Mouse (Mus musculus) neural tube, embryonic 11.5 days (tissue): ENCODE measurements at regions not wholly inside any gene's neighbourhood (a gene's known extent, or its start where the extent isn't known, plus 50 kb on each side); places are given as distances from the start of the nearest gene placed in this dataset.

Experiments
- ATAC-seq: fragments of 200-750 bp; cut with Nextera tagmentation; 2 replicates; pipeline ENCODE4 v1.8.0; 2017; ENCODE audit warnings: moderate number of reproducible peaks, mild to moderate bottlenecking, moderate TSS enrichment, moderate library complexity; ENCODE audit not compliant: insufficient read depth, low FRiP score, low TSS enrichment
- DNase-seq: peaks from one replicate; pipeline ENCODE4 v3.0.0-alpha.2; 2015; ENCODE audit warnings: low spot score
- H3K27ac ChIP-seq: fragments of 300-500 bp; sonication (generic); 2 replicates; pipeline ENCODE4 v1.5.1; 2014; ENCODE audit warnings: low read depth, mild to moderate bottlenecking, low read length
- H3K27me3 ChIP-seq: fragments of 300-500 bp; sonication (generic); 2 replicates; pipeline ENCODE4 v1.6.1; 2014; ENCODE audit warnings: mild to moderate bottlenecking, low read length, mixed read lengths; ENCODE audit not compliant: control insufficient read depth, insufficient read depth
- H3K36me3 ChIP-seq: fragments of 300-500 bp; sonication (generic); 2 replicates; pipeline ENCODE4 v1.6.1; 2014; ENCODE audit warnings: mild to moderate bottlenecking, low read length, moderate library complexity, mixed read lengths; ENCODE audit not compliant: control insufficient read depth, insufficient read depth
- H3K4me1 ChIP-seq: fragments of 300-500 bp; sonication (generic); 2 replicates; pipeline ENCODE4 v1.6.1; 2014; ENCODE audit warnings: low read length, mixed read lengths; ENCODE audit not compliant: control insufficient read depth, insufficient read depth
- H3K4me2 ChIP-seq: fragments of 300-500 bp; sonication (generic); 2 replicates; pipeline ENCODE4 v1.6.1; 2014; ENCODE audit warnings: low read depth, mild to moderate bottlenecking, moderate library complexity
- H3K4me3 ChIP-seq: fragments of 300-500 bp; sonication (generic); 2 replicates; pipeline ENCODE4 v1.5.1; 2014; ENCODE audit warnings: low read depth, low read length
- H3K9ac ChIP-seq: fragments of 300-500 bp; sonication (generic); 2 replicates; pipeline ENCODE4 v1.6.1; 2014; ENCODE audit warnings: mild to moderate bottlenecking, low read length
- H3K9me3 ChIP-seq: fragments of 300-500 bp; sonication (generic); 2 replicates; pipeline ENCODE4 v1.6.1; 2016; ENCODE audit warnings: low read length; ENCODE audit not compliant: control insufficient read depth
- WGBS: fragments of 180-500 bp; shearing (Covaris S2); extraction: QIAGEN DNeasy Blood & Tissue Kit; methylation state at CpG from one replicate; pipeline ENCODE4 v1.1.7; 2014; 5-methylcytosine and 5-hydroxymethylcytosine counted together

GRCm38 (mm10) chr9:46795446-46795845 lies 203.1 kb upstream of the Gm4791 start:
- 78% methylated on average over 11 of the region's 11 CpGs for WGBS
- Histone ChIP-seq H3K27ac (no peak overlapping the region), H3K9ac (no peak overlapping the region), H3K4me3 (no peak overlapping the region), H3K36me3 (no peaks in the 10 kb centered on the region), H3K27me3 (no peaks in the 10 kb centered on the region), H3K9me3 (no peaks in the 10 kb centered on the region), H3K4me2 (no peak overlapping the region), H3K4me1 (no peaks in the 10 kb centered on the region)
- no peak for DNase-seq
- no peak for ATAC-seq

GRCm38 (mm10) chr9:46789036-46789435 lies 209.5 kb upstream of the Gm4791 start:
- Histone ChIP-seq H3K9ac (no peak overlapping the region), H3K4me1 (no peaks in the 10 kb centered on the region), H3K27me3 (no peaks in the 10 kb centered on the region), H3K4me3 (no peak overlapping the region), H3K9me3 (no peaks in the 10 kb centered on the region), H3K36me3 (no peaks in the 10 kb centered on the region), H3K27ac (no peak overlapping the region), H3K4me2 (no peak overlapping the region)
- WGBS, result 80% methylated on average over 10 of the region's 10 CpGs
- no peak for DNase-seq
- no peak for ATAC-seq

- no peak overlapping the region for H3K27ac ChIP-seq
- no peak for ATAC-seq
- WGBS, result 89% methylated on average over 5 of the region's 5 CpGs
These were observed 210.1 kb upstream of the Gm4791 start for GRCm38 (mm10) chr9:46788456-46788855.

GRCm38 (mm10) chr9:46784355-46784975 lies 214.1 kb upstream of the Gm4791 start:
- H3K4me1 ChIP-seq, result no peaks in the 10 kb centered on the region
- 88% methylated on average over 17 of the region's 17 CpGs for WGBS
- no peak overlapping the region for H3K4me3 ChIP-seq
- no peaks in the 10 kb centered on the region for H3K36me3 ChIP-seq
- H3K4me2 ChIP-seq, result no peak overlapping the region
- no peaks in the 10 kb centered on the region for H3K9me3 ChIP-seq
- no peak overlapping the region for H3K9ac ChIP-seq
- H3K27ac ChIP-seq, result no peak overlapping the region
- no peaks in the 10 kb centered on the region for H3K27me3 ChIP-seq
- ATAC-seq, result no peak
- DNase-seq, result no peak

More at GRCm38 (mm10) chr9:46788456-46788855, 210.1 kb upstream of the Gm4791 start:
- H3K27me3 ChIP-seq, result no peaks in the 10 kb centered on the region
- H3K4me2 ChIP-seq, result no peak overlapping the region
- H3K36me3 ChIP-seq, result no peaks in the 10 kb centered on the region
- H3K4me1 ChIP-seq, result no peaks in the 10 kb centered on the region
- no peak for DNase-seq
- no peak overlapping the region for H3K9ac ChIP-seq
- H3K4me3 ChIP-seq, result no peak overlapping the region
- H3K9me3 ChIP-seq, result no peaks in the 10 kb centered on the region

GRCm38 (mm10) chr9:46783597-46784354 lies 214.8 kb upstream of the Gm4791 start:
- H3K9me3 ChIP-seq, result no peaks in the 10 kb centered on the region
- H3K4me2 ChIP-seq, result no peak overlapping the region
- H3K36me3 ChIP-seq, result no peaks in the 10 kb centered on the region
- no peak overlapping the region for H3K4me3 ChIP-seq
- H3K4me1 ChIP-seq, result no peaks in the 10 kb centered on the region
- H3K27me3 ChIP-seq, result no peaks in the 10 kb centered on the region
- 87% methylated on average over 12 of the region's 12 CpGs for WGBS
- ATAC-seq (no peak), DNase-seq (no peak)
- H3K27ac ChIP-seq, result no peak overlapping the region
- no peak overlapping the region for H3K9ac ChIP-seq

- Histone ChIP-seq H3K9me3 (no peaks in the 10 kb centered on the region), H3K9ac (no peak overlapping the region), H3K4me2 (no peak overlapping the region), H3K4me1 (no peaks in the 10 kb centered on the region), H3K36me3 (no peaks in the 10 kb centered on the region), H3K27me3 (no peaks in the 10 kb centered on the region), H3K27ac (no peak overlapping the region), H3K4me3 (no peak overlapping the region)
- DNase-seq (no peak), ATAC-seq (no peak)
- WGBS, result 76% methylated on average over 8 of the region's 8 CpGs
These were observed 216.9 kb upstream of the Gm4791 start for GRCm38 (mm10) chr9:46781681-46782080.

GRCm38 (mm10) chr9:46778769-46779168 lies 219.8 kb upstream of the Gm4791 start:
- Histone ChIP-seq H3K4me3 (no peak overlapping the region), H3K27ac (no peak overlapping the region), H3K9ac (no peak overlapping the region), H3K36me3 (no peaks in the 10 kb centered on the region), H3K9me3 (no peaks in the 10 kb centered on the region), H3K27me3 (no peaks in the 10 kb centered on the region), H3K4me2 (no peak overlapping the region), H3K4me1 (no peaks in the 10 kb centered on the region)
- 87% methylated on average over 6 of the region's 6 CpGs for WGBS
- DNase-seq (no peak), ATAC-seq (no peak)

- no peaks in the 10 kb centered on the region for H3K9me3 ChIP-seq
- H3K4me2 ChIP-seq, result no peak overlapping the region
- WGBS, result 67% methylated on average over 2 of the region's 2 CpGs
- no peak for DNase-seq
- no peaks in the 10 kb centered on the region for H3K27me3 ChIP-seq
- H3K9ac ChIP-seq, result no peak overlapping the region
- H3K4me3 ChIP-seq, result no peak overlapping the region
- no peaks in the 10 kb centered on the region for H3K36me3 ChIP-seq
- H3K27ac ChIP-seq, result no peak overlapping the region
- no peak for ATAC-seq
- H3K4me1 ChIP-seq, result no peaks in the 10 kb centered on the region
These were observed 223.7 kb upstream of the Gm4791 start for GRCm38 (mm10) chr9:46774821-46775220.

- ATAC-seq, result no peak
- H3K27ac ChIP-seq, result no peak overlapping the region
- no peak for DNase-seq
- H3K27me3 ChIP-seq, result no peaks in the 10 kb centered on the region
- no peaks in the 10 kb centered on the region for H3K9me3 ChIP-seq
- WGBS, result 77% methylated on average over 4 of the region's 4 CpGs
- no peak overlapping the region for H3K9ac ChIP-seq
- no peak overlapping the region for H3K4me2 ChIP-seq
- H3K36me3 ChIP-seq, result no peaks in the 10 kb centered on the region
- H3K4me1 ChIP-seq, result no peaks in the 10 kb centered on the region
- H3K4me3 ChIP-seq, result no peak overlapping the region
These were observed 238.3 kb upstream of the Gm4791 start for GRCm38 (mm10) chr9:46760247-46760646.
